Mouse (Mus musculus) heart, adult 2 months (tissue): ENCODE results near the gene Sun1. TPM values are rescaled to one million over a fixed set of nuclear protein-coding genes. Genes with fewer than 3 reads are reported as not detected.

Source experiments
- DNase-seq, 2 experiments: peaks; one replicate each; pipeline ENCODE4 v3.0.0; 2021
- H3K27ac ChIP-seq: fragments of 200-600 bp; 2 replicates; pipeline ENCODE4 v1.8.1; 2022
- H3K27me3 ChIP-seq: fragments of 200-500 bp; 2 replicates; pipeline ENCODE4 v1.6.1; 2012; ENCODE audit warnings: mild to moderate bottlenecking, low read length, inconsistent platforms, mixed read lengths; ENCODE audit not compliant: control insufficient read depth, insufficient read depth
- H3K36me3 ChIP-seq: fragments of 200-500 bp; 2 replicates; pipeline ENCODE4 v1.6.1; 2012; ENCODE audit warnings: low read length, inconsistent platforms; ENCODE audit not compliant: control insufficient read depth, insufficient read depth
- H3K4me1 ChIP-seq: fragments of 200-500 bp; 2 replicates; pipeline ENCODE4 v1.6.1; 2011; ENCODE audit warnings: low read length; ENCODE audit not compliant: control insufficient read depth, insufficient read depth
- H3K4me3 ChIP-seq: fragments of 200-600 bp; 2 replicates; pipeline ENCODE4 v1.8.1; 2022
- H3K79me2 ChIP-seq: fragments of 200-500 bp; replicated peaks from 2 replicates; pipeline ENCODE4 v1.6.1; 2012; ENCODE audit warnings: mild to moderate bottlenecking, inconsistent platforms, low read length, moderate library complexity, mixed read lengths; ENCODE audit not compliant: control insufficient read depth, insufficient read depth
- H3K9ac ChIP-seq: fragments of 200-500 bp; 2 replicates; pipeline ENCODE4 v1.6.1; 2012; ENCODE audit warnings: low read depth, mild to moderate bottlenecking, control low read depth, inconsistent platforms, low read length, mixed read lengths
- CTCF ChIP-seq: fragments of 200-600 bp; IDR thresholded peaks from 2 replicates; pipeline ENCODE4 v1.8.1; 2022; ENCODE audit warnings: antibody characterized with exemption, mild to moderate bottlenecking, moderate library complexity
- EP300 ChIP-seq: fragments of 200-500 bp; IDR thresholded peaks from 2 replicates; pipeline ENCODE4 v1.6.1; 2011; ENCODE audit warnings: low read depth, low read length, control low read depth; ENCODE audit not compliant: insufficient read depth
- POLR2A ChIP-seq: fragments of 200-500 bp; IDR thresholded peaks from 2 replicates; pipeline ENCODE4 v1.6.1; 2011; ENCODE audit warnings: mild to moderate bottlenecking, low read depth, low read length, control low read depth; ENCODE audit not compliant: insufficient read depth
- WGBS: fragments of 180-500 bp; shearing (Covaris S2); methylation state at CpG from one replicate; pipeline ENCODE4 v1.1.7; 2018; 5-methylcytosine and 5-hydroxymethylcytosine counted together
- intact Hi-C: fragments of 180-260 bp; cut with DNase I; formaldehyde crosslinking; loops from one replicate; pipeline ENCODE4 v1.15.1; 2025
- long read RNA-seq: library from polyadenylated mRNA; stranded (forward); transcript quantifications from one replicate; pipeline ENCODE4 v2.0.0, GENCODE M21; 2021
- polyA plus RNA-seq: library from polyadenylated mRNA; depleted of rRNA; stranded (reverse); fragments of >200 nt; gene quantifications from 2 replicates; pipeline ENCODE4 v1.2.3, GENCODE M21; 2012; rRNA removed
- total RNA-seq, 2 experiments: library from RNA; stranded (reverse); gene quantifications; 2 replicates each; pipeline ENCODE4 v1.2.3; 2021

The Sun1 gene
- total RNA-seq (10 to 100 TPM; 45.9 to 50.3 TPM), polyA plus RNA-seq (34.1 and 50.8 TPM in 2 replicates)
- long read RNA-seq, full-length matches to known transcripts = 42 of 93 reads
- long read RNA-seq, partial matches to known transcripts = 14 of 93 reads
- long read RNA-seq, other reads (novel, unspliced or antisense) = 37 of 93 reads

DNA sequence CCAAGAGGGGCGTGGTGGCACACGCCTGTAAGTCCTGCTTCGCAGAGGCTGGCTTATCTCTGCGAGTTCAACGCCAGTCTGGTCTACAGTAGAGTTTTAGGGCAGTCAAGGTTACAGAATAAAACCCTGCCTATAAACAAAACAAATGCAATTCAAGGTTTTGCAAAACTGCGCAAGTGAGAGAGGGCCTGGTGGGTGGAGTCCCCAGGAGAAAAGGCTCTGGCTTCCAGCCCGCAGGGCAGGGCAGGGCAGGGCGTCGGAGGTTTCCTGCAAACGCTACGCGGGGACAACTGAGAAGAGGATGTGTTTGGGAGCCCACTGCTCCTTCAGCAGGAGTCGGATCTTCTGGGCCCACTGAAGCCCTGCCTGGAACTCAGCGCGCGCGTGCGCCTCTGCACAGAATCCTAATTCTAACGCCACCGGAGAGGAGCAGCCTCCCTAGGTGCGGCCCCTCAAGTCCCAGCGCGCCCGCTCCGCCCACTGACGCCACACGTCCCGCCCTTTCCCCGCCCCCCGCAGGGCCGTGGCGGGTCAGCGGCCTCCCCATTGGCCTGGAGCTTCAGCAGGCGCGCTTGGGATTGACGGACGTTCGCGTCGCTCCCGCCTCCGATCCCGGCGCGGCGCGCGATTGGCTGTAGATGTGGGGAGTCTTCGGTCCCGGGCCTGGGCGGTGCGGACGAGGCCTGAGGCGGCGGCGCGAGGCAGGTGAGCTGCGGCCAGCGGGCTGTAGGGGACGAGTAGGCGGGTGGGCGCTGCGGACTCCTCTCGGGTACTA lies at the start of gene Sun1:
Gene Sun1, plus strand, starts transcription at position 643 of the 775 bp plus-strand sequence.
- Histone ChIP-seq H3K9ac (peak within 1 kb of the TSS; percentile 91), H3K27me3 (no peaks in the 10 kb centered on the region), H3K27ac (peak within 1 kb of the TSS; percentile 95), H3K4me3 (peak within 1 kb of the TSS; percentile 84), H3K79me2 (peaks cover 4% of the 10 kb centered on the region; the same call in 1 of the 2 replicates), H3K4me1 (peaks cover 15% of the 10 kb centered on the region), H3K36me3 (no peaks in the 10 kb centered on the region)
- peak; percentile 99 to 100 for DNase-seq
- under 1% methylated on average over 63 of the region's 64 CpGs for WGBS
- TF ChIP-seq EP300 (no peak), POLR2A (peak; percentile 83), CTCF (peak; percentile 15; the same call in 1 of the 2 replicates)
- intact Hi-C loops = loop anchor here (1.0 kb wide), 1 partner anchor 51 kb away; no protein-coding TSS in a partner anchor

DNA sequence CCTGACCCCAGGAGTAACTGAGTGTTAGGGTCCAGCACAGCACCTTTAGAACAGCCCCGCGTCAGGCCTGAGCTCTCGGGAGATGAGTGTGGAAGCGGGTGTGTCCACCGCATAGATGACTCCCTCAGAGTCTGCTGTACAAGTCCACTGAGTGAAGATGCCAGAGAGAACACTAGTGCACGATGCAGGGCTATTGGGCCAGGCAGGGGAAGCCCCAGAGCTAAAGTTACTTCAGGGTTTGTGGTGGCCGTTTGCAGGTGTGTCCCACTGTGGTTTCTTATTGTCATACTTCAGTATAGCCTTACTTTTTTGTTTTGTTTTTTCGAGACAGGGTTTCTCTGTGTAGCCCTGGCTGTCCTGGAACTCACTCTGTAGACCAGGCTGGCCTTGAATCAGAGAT lies 39.5 kb upstream of the Sun1 start:
- Histone ChIP-seq H3K27ac (no peak overlapping the region), H3K4me1 (no peaks in the 10 kb centered on the region), H3K36me3 (no peaks in the 10 kb centered on the region), H3K9ac (no peak overlapping the region), H3K4me3 (no peak overlapping the region), H3K79me2 (no peaks in the 10 kb centered on the region), H3K27me3 (no peaks in the 10 kb centered on the region)
- no peak for DNase-seq
- TF ChIP-seq EP300 (no peak), POLR2A (no peak), CTCF (no peak)
- 85% methylated on average over 8 of the region's 8 CpGs for WGBS
- intact Hi-C loops = no loop called here

DNA sequence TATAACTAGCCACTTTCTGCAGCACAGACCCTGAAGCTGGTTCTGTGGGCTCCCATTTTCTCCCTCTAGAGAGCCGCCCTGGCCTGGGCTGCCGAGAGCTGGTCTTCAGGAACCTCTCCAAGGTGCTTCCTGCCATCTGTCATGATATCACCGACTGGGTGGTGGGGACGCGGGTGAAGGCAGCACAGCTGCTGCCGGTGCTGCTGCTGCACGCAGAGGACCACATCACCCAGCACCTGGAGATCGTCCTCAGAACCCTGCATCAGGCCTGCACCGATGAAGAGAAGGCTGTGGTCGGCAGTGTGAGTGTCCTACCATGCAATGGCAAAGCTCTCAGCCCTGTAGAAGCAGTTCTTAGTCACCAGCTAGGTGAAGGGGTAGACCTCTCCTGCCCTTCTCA lies 38.8 kb upstream of the Sun1 start:
- TF ChIP-seq CTCF (no peak), EP300 (no peak), POLR2A (no peak)
- Histone ChIP-seq H3K27me3 (no peaks in the 10 kb centered on the region), H3K79me2 (no peaks in the 10 kb centered on the region), H3K4me3 (no peak overlapping the region), H3K27ac (no peak overlapping the region), H3K4me1 (no peaks in the 10 kb centered on the region), H3K9ac (no peak overlapping the region), H3K36me3 (no peaks in the 10 kb centered on the region)
- no peak for DNase-seq
- 67% methylated on average over 10 of the region's 10 CpGs for WGBS
- intact Hi-C loops = no loop called here

DNA sequence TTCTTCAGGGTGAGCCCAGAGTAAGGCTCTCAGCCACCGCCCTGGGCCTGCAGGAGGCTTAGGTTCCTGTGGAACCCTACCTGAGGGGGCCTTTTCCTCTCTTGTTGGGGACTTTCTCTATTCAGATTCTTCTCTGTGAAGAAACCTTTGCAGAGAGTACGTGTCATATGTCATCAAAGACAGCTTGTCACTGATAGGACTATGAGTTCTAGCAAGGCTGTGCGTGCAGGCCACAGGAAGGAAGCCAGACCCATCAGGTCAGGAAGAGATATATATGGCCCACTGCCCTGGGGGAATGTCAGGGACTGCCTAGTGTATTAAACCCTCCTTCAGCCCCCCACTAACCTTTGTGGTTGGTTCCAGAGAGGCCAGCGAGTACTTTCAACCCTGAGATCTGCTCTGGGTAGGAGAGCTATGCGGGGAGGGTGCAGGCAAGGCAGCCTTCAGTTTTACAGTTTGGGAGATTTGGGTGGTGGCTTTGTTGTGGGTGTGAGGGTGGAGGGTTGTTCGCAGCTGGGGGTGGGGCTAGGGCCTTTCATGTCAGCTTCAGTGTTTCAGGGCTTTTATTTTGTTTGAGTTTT lies 33.6 kb upstream of the Sun1 start:
- no peaks in the 10 kb centered on the region for H3K36me3 ChIP-seq

DNA sequence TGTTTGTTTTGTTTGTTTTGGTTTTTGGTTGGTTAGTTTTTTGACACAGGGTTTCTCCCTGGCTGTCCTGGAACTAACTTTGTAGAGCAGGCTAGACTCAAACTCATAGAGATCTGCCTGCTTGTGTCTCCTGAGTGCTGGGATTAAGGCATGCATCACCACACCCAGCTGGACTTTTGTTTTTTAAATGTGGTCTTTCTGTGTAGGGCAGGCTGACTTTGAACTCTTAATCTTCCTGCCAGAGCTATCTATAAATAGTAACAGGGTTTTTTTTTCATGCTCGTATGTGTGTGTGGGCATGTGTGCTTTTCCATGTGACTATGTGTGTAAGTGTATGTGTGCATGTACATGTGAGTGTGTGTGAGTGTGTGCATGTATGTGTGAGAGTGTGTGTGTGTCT lies 32.9 kb upstream of the Sun1 start:
- H3K36me3 ChIP-seq = no peaks in the 10 kb centered on the region
- 40% methylated on average over 1 of the region's 1 CpGs for WGBS

More for the DNA sequence above, 33.6 kb upstream of the Sun1 start:
- Histone ChIP-seq H3K79me2 (no peaks in the 10 kb centered on the region), H3K9ac (no peak overlapping the region), H3K27ac (no peak overlapping the region), H3K4me3 (no peak overlapping the region), H3K27me3 (no peaks in the 10 kb centered on the region), H3K4me1 (no peaks in the 10 kb centered on the region)
- 64% methylated on average over 6 of the region's 6 CpGs for WGBS
- TF ChIP-seq POLR2A (no peak), CTCF (no peak), EP300 (no peak)
- peak in 1 of 2 experiments; percentile 9 for DNase-seq
- intact Hi-C loops = no loop called here

DNA sequence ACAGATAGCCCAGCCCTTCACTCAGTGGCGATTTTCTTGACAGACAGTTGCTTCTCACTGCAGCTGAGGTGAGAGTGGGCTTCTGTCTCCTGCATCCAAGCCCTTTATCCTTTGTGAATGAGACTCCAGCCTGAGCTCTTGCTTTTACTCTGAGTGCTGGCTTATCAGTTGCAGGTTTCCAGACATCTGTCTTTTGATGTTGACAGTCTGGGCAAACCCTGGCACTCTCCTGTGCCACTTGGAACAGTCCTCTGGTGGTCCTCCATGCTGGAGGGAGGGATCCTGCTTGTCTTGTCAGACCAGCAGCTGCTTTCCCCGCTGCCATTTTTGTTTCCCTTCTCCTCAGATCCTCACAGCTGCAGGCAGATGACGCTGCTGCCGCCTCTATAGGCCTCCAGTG lies 28.5 kb upstream of the Sun1 start:
- DNase-seq = no peak
- TF ChIP-seq EP300 (no peak), CTCF (no peak)
- intact Hi-C loops = no loop called here
- Histone ChIP-seq H3K36me3 (peaks cover 3% of the 10 kb centered on the region; the same call in 1 of the 2 replicates), H3K9ac (no peak overlapping the region), H3K27me3 (no peaks in the 10 kb centered on the region), H3K4me3 (no peak overlapping the region), H3K79me2 (no peaks in the 10 kb centered on the region), H3K27ac (no peak overlapping the region), H3K4me1 (peaks cover 7% of the 10 kb centered on the region)
- 94% methylated on average over 4 of the region's 4 CpGs for WGBS

More for the DNA sequence above, 32.9 kb upstream of the Sun1 start:
- TF ChIP-seq EP300 (no peak), POLR2A (no peak), CTCF (no peak)
- Histone ChIP-seq H3K79me2 (no peaks in the 10 kb centered on the region), H3K4me1 (no peaks in the 10 kb centered on the region), H3K9ac (no peak overlapping the region), H3K27me3 (no peaks in the 10 kb centered on the region), H3K27ac (no peak overlapping the region), H3K4me3 (no peak overlapping the region)
- DNase-seq = no peak
- intact Hi-C loops = no loop called here
